Mouse (Mus musculus): ENCODE measurements around the gene Met. TPM values are rescaled to one million over a fixed set of nuclear protein-coding genes. Genes with fewer than 3 reads are reported as not detected.

Gene Met
- polyA plus RNA-seq, 1 experiment = 10.2 TPM

DNA sequence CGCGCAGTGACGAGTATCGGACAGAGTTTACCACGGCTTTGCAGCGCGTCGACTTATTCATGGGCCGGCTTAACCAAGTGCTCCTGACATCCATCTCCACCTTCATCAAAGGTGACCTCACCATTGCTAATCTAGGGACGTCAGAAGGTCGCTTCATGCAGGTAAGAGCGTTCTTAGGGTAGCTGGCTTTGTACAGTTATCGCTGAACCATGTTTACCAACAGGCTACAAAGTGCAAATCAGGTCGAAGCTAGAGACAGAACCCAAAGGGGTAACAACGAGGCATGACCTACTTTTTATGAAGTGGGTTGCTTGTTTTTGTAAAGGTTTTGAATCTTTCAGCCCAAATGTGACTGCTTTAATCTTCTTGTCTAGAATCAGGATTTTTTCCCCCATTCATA, 49.8 kb downstream of the Met start:
- Histone ChIP-seq H3K79me3 (ENCODE audit: low read depth) (peaks cover 4% of the 10 kb centered on the region), H3K79me2 (ENCODE audit: control insufficient read depth, insufficient read depth) (no peaks in the 10 kb centered on the region), H3K27me3 (ENCODE audit: control insufficient read depth, insufficient read depth, insufficient read length) (no peaks in the 10 kb centered on the region), H3ac (ENCODE audit: control insufficient read depth, insufficient read length, low read depth) (no peak overlapping the region), H3K36me3 (ENCODE audit: control insufficient read depth, insufficient read depth) (peaks cover 23% of the 10 kb centered on the region), H3K4me3 (ENCODE audit: insufficient read depth, poor library complexity, severe bottlenecking) (no peak overlapping the region)
- TF ChIP-seq MAX (IDR thresholded peaks at IDR 0.05) (no peak), FOSL1 (IDR thresholded peaks at IDR 0.05; ENCODE audit: insufficient read depth, low read length, poor library complexity, severe bottlenecking) (no peak), MYOD1 (IDR thresholded peaks at IDR 0.05; ENCODE audit: control insufficient read depth, insufficient read length, low read depth) (no peak), USF1 (IDR thresholded peaks at IDR 0.05; ENCODE audit: low read depth) (no peak), CTCF (IDR thresholded peaks at IDR 0.05; ENCODE audit: control insufficient read depth, insufficient read depth, insufficient read length) (no peak), MYOG (IDR thresholded peaks at IDR 0.05; ENCODE audit: control insufficient read depth, extremely low read depth, insufficient read length) (no peak), CEBPB (IDR thresholded peaks at IDR 0.05; ENCODE audit: low read depth) (no peak)

DNA sequence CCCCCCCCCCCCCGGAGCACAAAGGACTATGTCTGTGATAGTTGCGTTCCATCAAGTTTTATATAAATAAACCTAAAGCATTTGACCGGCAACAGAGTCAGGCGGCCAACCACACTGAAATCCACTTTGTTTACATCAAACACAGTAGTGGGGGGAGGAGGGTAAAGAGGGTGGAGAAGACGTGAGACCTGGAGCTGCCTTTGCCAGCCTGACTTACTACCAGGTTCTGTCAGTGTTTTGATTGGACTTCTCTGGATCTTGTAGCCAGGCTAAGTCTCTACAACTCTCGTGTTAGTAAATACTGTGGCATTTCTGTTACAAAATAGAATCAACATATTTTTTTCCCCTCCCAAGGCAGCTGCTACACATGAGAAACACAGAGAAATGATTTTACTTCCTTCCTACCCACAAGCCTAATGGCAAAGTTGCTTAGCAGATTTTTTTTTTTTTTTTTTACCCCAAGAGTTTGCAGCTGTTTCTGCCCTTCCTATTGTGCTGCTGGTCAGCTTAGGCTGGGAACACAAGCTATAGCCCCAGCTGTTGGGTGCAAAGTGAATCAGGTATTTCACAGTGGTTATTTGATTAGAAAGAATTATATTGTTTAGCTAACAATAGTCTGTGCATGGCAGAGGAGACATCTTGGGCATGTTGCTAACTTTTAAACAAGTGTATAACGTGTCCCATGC, 52.3 kb downstream of the Met start:
- Histone ChIP-seq H3K27me3 (ENCODE audit: control insufficient read depth, insufficient read depth, insufficient read length) (no peaks in the 10 kb centered on the region), H3K36me3 (ENCODE audit: control insufficient read depth, insufficient read depth) (peaks cover 23% of the 10 kb centered on the region), H3ac (ENCODE audit: control insufficient read depth, insufficient read length, low read depth) (no peak overlapping the region), H3K79me3 (ENCODE audit: low read depth) (peaks cover 2% of the 10 kb centered on the region), H3K4me3 (ENCODE audit: insufficient read depth, poor library complexity, severe bottlenecking) (no peak overlapping the region), H3K79me2 (ENCODE audit: control insufficient read depth, insufficient read depth) (no peaks in the 10 kb centered on the region)
- peak; percentile 75 for TF ChIP-seq MYOD1 (IDR thresholded peaks at IDR 0.05; ENCODE audit: control insufficient read depth, insufficient read length, low read depth)
- no peak for TF ChIP-seq USF1 (IDR thresholded peaks at IDR 0.05; ENCODE audit: low read depth)
- no peak for TF ChIP-seq CEBPB (IDR thresholded peaks at IDR 0.05; ENCODE audit: low read depth)
- TF ChIP-seq FOSL1 (IDR thresholded peaks at IDR 0.05; ENCODE audit: insufficient read depth, low read length, poor library complexity, severe bottlenecking) = no peak

DNA sequence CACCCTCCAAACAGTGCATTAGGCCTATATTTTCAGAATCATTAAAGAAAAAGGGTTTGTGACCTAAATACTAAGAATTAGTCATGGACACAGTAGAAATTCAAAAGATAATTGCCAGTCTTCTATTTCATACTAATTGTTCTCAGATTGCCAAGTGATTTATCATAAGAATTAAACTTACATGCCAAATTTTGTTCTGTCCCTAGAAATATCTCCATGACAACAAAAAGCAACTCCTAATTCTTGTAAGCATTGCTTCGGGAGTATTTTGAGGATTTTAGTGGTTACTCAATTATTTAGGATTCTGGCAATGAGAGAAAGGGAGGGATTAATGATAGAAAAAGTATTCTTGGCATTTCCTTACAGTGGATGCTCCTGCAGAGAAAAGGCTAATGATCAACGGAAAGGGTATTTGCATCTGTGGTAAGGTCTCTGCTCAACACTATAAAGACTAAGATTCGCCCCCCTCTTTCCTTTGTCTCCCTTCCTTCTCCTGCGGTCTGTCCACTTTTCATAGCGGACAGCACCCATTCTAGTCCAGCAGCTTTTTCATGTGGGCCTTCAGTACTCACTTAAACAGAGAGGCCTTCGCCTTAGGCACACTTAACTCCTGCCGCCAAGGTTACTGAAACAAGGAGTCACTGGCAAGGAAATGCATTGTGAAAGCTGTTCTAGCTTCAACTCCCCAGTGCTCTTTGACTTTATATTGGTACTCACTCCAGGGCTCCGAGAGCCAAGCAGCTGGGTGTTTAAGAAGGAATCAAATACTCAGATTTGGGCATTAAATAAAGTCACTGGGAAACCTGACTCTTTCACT, 58.5 kb downstream of the Met start:
- peaks cover 16% of the 10 kb centered on the region for H3K36me3 ChIP-seq (ENCODE audit: control insufficient read depth, insufficient read depth)
- H3K4me3 ChIP-seq (ENCODE audit: insufficient read depth, poor library complexity, severe bottlenecking) = no peak overlapping the region
- no peak for TF ChIP-seq MAX (IDR thresholded peaks at IDR 0.05)
- TF ChIP-seq FOSL1 (IDR thresholded peaks at IDR 0.05; ENCODE audit: insufficient read depth, low read length, poor library complexity, severe bottlenecking) = no peak
- no peak for TF ChIP-seq CTCF (IDR thresholded peaks at IDR 0.05; ENCODE audit: control insufficient read depth, insufficient read depth, insufficient read length)
- no peak for TF ChIP-seq USF1 (IDR thresholded peaks at IDR 0.05; ENCODE audit: low read depth)
- no peak for TF ChIP-seq MYOG (IDR thresholded peaks at IDR 0.05; ENCODE audit: control insufficient read depth, extremely low read depth, insufficient read length)
- no peak for TF ChIP-seq CEBPB (IDR thresholded peaks at IDR 0.05; ENCODE audit: low read depth)
- no peak for TF ChIP-seq MYOD1 (IDR thresholded peaks at IDR 0.05; ENCODE audit: control insufficient read depth, insufficient read length, low read depth)
- no peak overlapping the region for H3ac ChIP-seq (ENCODE audit: control insufficient read depth, insufficient read length, low read depth)
- H3K79me2 ChIP-seq (ENCODE audit: control insufficient read depth, insufficient read depth) = peaks cover 5% of the 10 kb centered on the region
- peaks cover 2% of the 10 kb centered on the region for H3K79me3 ChIP-seq (ENCODE audit: low read depth)
- H3K27me3 ChIP-seq (ENCODE audit: control insufficient read depth, insufficient read depth, insufficient read length) = no peaks in the 10 kb centered on the region

DNA sequence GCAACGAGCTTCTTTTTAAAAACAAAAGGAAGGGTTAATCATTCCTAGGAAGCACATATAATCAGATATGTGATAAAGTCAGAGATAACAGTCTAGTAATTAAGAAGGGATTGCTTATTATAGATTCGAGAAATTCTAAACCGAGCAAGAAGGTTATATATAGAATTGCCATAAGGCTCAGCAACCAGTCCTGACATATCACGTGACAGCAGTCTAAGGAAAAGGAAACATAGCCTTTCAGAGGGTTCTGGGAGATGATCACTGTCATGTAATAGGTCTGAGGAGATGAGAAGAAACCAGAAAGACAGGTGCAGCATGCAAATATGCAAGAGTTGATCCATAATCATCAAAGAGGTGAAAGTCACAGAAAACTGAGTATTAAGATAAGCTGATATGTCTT, 59.3 kb downstream of the Met start:
- Histone ChIP-seq H3K36me3 (ENCODE audit: control insufficient read depth, insufficient read depth) (peaks cover 22% of the 10 kb centered on the region), H3K4me3 (ENCODE audit: insufficient read depth, poor library complexity, severe bottlenecking) (no peak overlapping the region), H3K79me2 (ENCODE audit: control insufficient read depth, insufficient read depth) (peaks cover 5% of the 10 kb centered on the region), H3ac (ENCODE audit: control insufficient read depth, insufficient read length, low read depth) (no peak overlapping the region), H3K27me3 (ENCODE audit: control insufficient read depth, insufficient read depth, insufficient read length) (no peaks in the 10 kb centered on the region), H3K79me3 (ENCODE audit: low read depth) (peaks cover 2% of the 10 kb centered on the region)
- TF ChIP-seq CTCF (IDR thresholded peaks at IDR 0.05; ENCODE audit: control insufficient read depth, insufficient read depth, insufficient read length) (no peak), CEBPB (IDR thresholded peaks at IDR 0.05; ENCODE audit: low read depth) (no peak), MYOD1 (IDR thresholded peaks at IDR 0.05; ENCODE audit: control insufficient read depth, insufficient read length, low read depth) (no peak), MYOG (IDR thresholded peaks at IDR 0.05; ENCODE audit: control insufficient read depth, extremely low read depth, insufficient read length) (no peak), USF1 (IDR thresholded peaks at IDR 0.05; ENCODE audit: low read depth) (no peak), FOSL1 (IDR thresholded peaks at IDR 0.05; ENCODE audit: insufficient read depth, low read length, poor library complexity, severe bottlenecking) (no peak), MAX (IDR thresholded peaks at IDR 0.05) (no peak)

DNA sequence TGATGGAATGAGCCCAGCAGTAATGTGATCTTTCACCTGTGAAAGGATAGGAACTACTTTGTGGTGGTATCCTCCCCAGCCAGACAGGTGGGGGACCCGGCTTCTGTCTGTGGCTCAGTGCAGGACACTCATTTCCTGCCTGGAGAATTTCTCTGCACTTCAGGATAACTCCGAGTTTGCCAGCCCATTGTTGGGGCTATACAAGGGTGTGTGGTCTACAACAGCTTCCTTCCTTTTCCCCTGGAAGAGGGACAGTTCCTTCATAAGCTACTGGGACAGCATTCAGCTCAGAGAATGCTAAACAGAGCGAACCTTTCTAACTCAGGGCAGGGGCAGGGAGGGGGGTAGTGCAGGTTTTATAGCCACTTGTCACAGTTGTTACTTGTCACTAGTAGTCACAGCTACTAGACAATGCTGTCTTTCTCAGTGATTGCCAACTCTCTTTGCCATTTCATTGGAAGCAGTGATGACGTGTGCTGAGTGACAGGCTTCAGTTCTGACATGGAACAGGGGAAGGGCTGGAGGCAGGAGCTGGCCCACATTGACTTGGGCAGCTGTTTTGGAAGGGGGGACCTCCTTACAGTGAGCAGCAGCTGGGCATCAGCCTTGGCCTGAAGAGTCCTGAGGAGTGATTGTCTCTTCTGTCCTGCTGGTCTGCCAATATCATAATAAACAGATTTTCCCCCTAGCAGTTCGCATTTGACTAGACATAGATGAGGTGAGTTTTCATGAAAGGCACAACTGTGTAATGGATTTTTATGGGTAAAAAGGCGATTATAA, 66.1 kb downstream of the Met start:
- no peak overlapping the region for H3K4me3 ChIP-seq (ENCODE audit: insufficient read depth, poor library complexity, severe bottlenecking)
- TF ChIP-seq USF1 (IDR thresholded peaks at IDR 0.05; ENCODE audit: low read depth) (no peak), CEBPB (IDR thresholded peaks at IDR 0.05; ENCODE audit: low read depth) (no peak), FOSL1 (IDR thresholded peaks at IDR 0.05; ENCODE audit: insufficient read depth, low read length, poor library complexity, severe bottlenecking) (no peak), CTCF (IDR thresholded peaks at IDR 0.05; ENCODE audit: control insufficient read depth, insufficient read depth, insufficient read length) (no peak), MYOG (IDR thresholded peaks at IDR 0.05; ENCODE audit: control insufficient read depth, extremely low read depth, insufficient read length) (no peak), MAX (IDR thresholded peaks at IDR 0.05) (no peak), MYOD1 (IDR thresholded peaks at IDR 0.05; ENCODE audit: control insufficient read depth, insufficient read length, low read depth) (no peak)
- no peak overlapping the region for H3ac ChIP-seq (ENCODE audit: control insufficient read depth, insufficient read length, low read depth)
- no peaks in the 10 kb centered on the region for H3K79me3 ChIP-seq (ENCODE audit: low read depth)
- peaks cover 59% of the 10 kb centered on the region for H3K36me3 ChIP-seq (ENCODE audit: control insufficient read depth, insufficient read depth)
- no peaks in the 10 kb centered on the region for H3K27me3 ChIP-seq (ENCODE audit: control insufficient read depth, insufficient read depth, insufficient read length)
- H3K79me2 ChIP-seq (ENCODE audit: control insufficient read depth, insufficient read depth) = peaks cover 1% of the 10 kb centered on the region
